Mouse (Mus musculus): Measurements from ENCODE around the gene Emilin2.
A peak's percentile ranks its signal among the peaks of the same experiment; 100 is the strongest.
"Not testable (repeated sequence)": the region's sequence is repeated elsewhere in the genome, so short reads cannot be mapped to it uniquely, and the experiment has no call there.

The Emilin2 gene

GRCm38 (mm10) chr17:71311340-71312171 is at the start of gene Emilin2:
Gene Emilin2, minus strand, starts transcription at chr17:71311978.
- no peak for DNase-seq (ENCODE audit: low spot score)

DNA sequence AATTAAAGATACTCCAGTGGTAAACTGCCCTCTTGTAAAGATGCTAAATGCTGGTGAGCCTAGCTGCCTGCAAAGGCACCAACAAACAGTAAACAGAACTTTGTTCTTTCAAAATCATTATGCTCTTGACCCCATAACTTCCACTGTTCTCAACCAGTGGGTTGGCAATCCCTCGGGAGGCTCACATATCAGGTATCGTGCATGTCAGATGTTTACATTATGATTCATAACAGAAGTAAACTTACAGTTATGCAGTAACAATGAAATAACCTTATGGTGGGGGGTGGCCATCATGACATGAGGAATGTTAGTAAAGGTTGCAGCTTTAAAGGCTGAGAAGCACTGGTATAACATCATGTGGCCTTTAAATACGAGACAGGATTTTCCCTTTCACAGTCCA is 43.7 kb upstream of the Emilin2 start:
- DNase-seq (ENCODE audit: low spot score), result no peak

DNA sequence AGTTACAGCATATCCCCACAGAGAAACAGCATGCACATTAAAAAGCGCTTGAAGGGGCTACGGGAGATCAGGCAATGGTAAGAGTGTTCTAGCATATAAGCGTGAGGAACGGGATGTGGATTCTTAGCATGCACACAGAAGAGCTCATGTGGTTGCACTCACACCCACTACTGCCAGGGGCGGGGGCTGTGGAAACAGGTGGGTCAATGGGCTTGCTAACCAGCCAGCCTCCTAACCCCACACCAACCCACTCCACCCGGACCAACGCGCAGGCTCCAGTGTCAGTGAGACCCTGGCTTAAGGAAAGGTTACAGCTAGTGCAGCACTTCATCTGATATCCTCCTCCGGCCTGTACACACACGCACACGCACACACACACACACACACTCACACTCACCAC is 42.4 kb upstream of the Emilin2 start:
- DNase-seq (ENCODE audit: low spot score), result no peak

DNA sequence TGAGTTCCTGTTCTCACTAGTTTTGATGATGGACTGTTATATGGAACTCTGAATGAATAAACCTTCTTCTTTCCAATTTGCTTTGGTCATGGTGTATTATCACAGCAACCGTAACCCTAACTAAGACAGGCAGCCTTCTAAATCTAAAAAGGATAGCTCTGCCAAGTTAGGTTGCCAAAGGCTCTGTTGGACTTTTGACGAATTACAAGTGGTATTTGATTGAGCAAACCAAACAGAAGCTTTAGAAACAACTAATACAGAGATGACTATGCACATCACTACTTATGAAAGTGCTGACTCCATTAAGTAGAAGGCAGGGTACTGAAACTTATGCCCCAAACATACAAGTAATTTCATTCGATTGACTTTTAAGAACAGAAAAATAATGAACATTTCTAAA is 36.4 kb upstream of the Emilin2 start:
- DNase-seq (ENCODE audit: low spot score), result no peak

DNA sequence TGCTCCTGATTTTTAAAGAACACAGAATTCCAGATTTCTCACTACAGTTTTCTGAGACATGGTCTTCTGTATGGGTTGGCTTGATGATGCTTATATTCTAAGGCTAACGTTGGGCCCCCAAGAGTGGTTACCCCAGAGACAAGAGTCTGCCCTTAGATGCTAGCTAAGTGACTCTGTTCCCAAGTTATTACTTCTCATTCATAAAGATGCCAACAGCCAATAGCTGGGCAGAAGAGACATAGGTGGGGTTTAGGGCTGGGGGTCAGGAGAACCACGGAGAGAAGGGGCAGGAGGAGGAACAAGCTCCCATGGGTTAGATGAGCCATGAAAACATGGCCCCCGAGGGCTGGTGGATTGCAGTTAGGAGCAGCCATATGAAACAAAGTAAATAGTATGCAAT is 30.2 kb upstream of the Emilin2 start:
- no peak for DNase-seq (ENCODE audit: low spot score)

DNA sequence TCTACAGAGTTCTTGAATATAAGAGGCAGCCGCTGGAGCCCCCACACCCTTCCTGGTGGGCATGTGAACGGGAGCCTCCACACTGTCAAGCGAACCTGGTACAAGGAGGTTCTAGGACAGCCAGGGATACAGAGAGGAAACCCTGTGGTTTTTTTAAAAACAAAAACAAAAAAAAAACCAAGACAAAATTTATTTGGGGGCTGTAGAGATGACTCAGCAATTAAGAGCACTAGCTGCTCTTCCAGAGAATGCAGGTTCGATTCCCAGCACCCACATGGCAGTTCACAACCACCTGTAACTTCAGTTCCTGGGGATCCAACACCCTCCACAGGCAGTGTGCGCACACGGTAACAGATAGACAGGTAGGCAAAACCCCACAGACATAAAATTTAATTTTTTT is 26.8 kb upstream of the Emilin2 start:
- DNase-seq (ENCODE audit: low spot score), result no peak

- no peak for DNase-seq (ENCODE audit: low spot score)
These were observed 25.8 kb upstream of the Emilin2 start for GRCm38 (mm10) chr17:71337546-71337945.

DNA sequence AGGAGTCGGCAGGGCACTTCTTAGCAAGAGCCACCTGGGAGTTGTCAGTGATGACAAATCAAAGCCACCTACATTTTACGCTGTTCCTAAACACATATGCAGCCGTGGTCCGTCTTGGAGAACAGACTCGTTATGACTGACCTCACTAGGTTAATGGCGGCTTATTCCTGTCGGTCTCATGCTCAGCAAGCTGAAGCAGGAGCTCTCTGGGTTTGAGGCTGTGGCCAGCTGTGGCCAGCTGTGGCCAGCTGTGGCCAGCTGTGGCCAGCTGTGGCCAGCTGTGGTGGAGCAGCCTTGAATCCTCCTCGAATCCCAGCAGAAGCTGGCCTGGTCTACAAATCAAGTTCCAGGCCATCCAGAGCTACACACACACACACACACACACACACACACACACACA is 24.6 kb upstream of the Emilin2 start:
- DNase-seq (ENCODE audit: low spot score), result no peak

- DNase-seq (ENCODE audit: low spot score), result no peak
These were observed 20.5 kb upstream of the Emilin2 start for GRCm38 (mm10) chr17:71332298-71332697.

DNA sequence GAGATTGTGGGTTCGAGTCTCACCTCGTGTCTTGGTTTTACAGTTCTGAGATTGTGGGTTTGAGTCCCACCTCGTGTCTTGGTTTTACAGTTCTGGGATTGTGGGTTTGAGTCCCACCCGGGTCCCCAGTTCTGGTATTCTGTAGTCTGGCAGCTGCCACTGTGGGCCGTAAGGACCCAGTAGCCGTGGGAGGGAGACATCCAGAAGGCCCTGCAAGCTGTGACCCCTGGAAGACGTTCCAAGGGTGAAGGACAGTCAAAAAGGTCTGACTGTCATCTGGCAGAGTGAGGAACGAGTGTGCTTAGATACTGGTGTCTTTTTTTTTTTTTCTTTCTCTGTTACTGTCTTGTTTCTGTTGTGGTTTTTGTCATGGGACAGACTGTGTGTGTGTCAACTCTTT is 9.0 kb upstream of the Emilin2 start:
- not testable (repeated sequence) for DNase-seq (ENCODE audit: low spot score)

DNA sequence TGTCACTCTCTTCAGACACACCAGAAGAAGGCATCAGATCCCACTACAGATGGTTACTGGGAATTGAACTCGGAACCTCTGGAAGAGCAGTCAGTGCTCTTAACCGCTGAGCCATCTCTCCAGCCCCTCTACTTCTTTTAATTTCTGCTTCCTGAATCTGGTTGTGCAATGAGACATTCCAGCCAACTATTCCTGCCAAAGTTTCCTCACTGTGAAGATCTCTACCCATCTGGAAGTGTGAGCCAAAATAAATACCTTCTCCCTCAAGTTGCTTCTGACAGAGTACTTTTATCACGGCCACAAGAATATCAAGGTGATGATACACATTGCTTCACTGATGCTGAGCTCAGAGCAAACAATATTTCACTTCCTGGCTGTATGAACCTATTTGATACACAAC is 7.6 kb upstream of the Emilin2 start:
- no peak for DNase-seq (ENCODE audit: low spot score)

DNA sequence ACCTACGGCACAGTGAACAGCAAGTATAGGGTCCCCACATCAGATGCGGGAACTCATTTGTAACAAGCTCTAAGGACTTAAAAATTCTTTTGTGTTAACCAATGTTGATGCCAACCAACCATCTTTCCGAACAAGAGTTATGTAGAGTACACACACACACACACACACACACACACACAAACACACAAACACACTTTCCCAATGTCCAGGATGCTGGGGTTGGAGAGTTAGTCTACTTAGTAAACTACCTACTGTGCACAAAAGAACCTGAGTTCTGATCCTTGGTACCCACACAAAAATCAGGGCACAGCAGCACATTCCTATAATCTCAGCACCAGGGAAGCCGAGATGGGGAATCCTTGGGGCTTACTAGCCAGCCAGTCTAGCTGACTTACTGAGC is 5.8 kb upstream of the Emilin2 start:
- DNase-seq (ENCODE audit: low spot score), result no peak

DNA sequence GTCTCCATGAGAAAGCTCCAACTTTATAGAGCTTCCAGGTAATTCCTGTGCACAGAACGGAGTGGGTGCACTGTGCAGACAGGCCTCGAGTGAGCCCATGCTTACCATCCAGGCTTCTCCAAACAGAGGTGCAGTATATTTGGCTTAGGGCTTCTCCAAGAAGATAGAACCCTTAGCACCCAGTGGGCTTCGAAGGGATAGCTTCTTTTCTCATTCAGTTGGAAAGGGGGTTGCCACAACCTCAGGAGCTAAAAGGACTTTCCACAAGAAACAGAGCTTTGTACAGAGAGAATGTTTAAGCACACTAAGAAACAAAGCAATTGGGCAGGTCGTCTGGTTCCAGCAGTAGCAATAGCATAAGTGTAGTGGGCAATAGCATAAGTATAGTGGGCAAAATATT is 2.5 kb upstream of the Emilin2 start:
- no peak for DNase-seq (ENCODE audit: low spot score)

DNA sequence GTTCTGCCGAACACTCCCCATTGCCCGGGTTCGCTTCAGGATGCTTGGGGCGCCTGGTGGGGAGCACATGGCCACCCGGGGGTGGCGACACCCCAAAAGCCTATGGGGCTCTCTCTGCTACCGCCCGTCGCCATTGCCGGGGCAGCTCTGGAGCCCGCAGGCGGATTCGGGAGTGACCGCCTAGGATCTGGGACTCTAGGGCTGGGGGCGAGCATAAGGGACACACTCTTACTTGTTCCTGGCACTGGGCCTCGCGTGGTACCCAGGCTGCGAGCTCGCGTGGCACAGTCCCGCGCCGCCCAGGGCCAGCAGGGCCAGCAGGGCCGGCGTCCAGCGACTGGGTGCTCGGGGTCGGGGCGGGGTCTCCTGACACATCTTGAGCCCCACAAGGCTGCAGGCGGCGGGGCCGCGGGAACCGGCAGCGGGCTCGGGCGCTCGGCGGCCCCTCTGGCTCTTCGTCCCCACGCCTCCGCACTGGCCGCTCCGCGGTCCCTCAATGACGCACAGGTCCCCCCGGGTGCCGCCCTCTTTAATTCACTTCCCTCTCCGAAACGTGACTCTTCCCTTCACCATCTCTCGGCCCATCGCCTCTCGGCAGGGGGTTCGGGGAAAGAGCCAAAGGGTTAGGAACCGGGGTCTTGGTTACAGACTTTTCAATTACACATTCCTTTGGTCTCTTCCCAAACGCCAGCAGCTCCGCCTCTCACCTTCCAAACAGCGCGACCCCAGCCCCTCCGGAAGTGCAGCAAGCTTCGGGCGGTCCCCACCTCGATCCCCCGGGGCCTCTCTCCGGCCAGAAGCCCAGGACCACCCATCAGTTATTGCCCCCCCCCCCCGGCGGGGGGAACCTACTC is 1.1 kb downstream of the Emilin2 start:
- DNase-seq (ENCODE audit: low spot score), result peak; percentile 37

- DNase-seq (ENCODE audit: low spot score), result no peak
These were observed 1.9 kb downstream of the Emilin2 start for GRCm38 (mm10) chr17:71309711-71310485.

DNA sequence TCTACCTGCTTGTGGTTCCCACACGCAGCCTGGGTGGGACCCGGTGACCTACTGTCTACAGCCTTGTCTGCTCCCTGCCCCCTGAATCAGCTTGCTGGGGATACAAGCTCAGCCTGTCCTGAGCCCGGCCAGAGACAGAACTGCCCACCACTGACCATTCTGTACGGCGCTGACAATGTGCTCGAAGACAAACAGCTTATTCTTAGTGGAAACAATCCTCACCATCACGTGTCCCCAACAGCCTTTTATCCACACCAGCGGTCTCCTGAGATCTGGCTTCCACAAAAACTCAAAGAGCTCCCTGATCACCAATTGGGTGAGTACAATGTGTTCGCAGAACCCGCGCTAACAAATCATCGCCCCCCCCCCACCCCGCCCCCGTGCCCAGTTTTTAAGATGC is 2.6 kb downstream of the Emilin2 start:
- no peak for DNase-seq (ENCODE audit: low spot score)

DNA sequence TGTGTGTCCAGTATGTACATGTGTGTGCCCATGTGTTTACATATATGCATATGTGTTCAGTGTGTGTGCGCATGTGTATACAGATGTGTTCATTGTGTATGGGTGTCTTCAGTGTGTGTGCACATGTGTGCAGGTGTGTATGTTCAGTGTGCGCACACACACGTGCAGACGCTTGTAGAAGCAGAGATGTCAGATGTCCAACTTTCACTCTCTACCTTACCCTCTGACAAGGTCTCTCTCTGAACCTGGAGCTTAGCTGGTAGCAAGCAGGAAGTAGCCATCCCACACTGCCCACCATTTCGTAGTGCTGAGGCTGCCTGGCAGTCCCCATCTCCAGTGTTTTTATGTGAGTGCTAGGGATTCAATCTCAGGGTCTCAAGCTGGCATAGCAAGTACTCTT is 3.5 kb downstream of the Emilin2 start:
- no peak for DNase-seq (ENCODE audit: low spot score)

DNA sequence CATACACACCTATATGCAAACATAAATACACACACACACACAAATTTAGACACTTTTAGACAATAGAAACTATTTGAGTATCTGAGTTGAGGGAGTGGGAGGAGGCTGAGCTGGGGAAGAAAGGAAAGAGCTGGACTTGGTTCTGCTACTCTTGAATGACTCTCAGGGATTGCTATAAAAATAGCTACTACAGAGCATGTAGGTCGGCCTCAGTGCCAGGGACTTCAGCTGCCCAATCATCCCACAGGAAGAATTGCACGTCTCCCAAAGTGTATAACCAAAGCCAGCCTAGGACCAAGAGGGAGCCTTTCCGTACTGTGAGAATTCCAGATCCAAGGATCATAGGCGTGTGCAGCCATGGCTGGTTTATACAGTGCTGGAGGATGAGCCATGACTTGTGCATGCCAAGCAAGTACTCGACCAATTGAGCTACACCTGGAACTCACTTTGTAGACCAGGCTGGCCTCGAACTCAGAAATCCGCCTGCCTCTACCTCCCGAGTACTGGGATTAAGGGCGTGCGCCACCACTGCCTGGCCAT is 4.5 kb downstream of the Emilin2 start:
- no peak for DNase-seq (ENCODE audit: low spot score)

DNA sequence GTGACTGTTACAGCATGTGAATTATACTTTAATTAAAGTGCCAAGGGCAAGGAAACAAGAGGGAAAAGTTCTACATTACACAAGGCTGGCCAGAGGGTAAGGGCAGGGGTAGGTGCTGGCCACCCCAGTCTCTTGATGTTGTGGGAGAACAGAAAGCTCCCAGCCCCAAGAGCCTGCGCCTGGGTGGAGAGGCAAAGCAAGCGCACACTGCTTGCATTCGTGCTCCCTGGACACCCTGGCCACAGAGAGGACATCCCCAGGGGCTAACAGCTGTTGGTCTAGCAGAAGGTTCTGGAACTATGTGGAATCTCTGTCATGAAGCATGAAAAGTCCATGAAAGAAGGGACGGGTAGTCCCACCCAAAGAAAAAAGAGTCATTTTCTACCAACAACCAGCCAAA is 5.1 kb downstream of the Emilin2 start:
- DNase-seq (ENCODE audit: low spot score), result no peak

DNA sequence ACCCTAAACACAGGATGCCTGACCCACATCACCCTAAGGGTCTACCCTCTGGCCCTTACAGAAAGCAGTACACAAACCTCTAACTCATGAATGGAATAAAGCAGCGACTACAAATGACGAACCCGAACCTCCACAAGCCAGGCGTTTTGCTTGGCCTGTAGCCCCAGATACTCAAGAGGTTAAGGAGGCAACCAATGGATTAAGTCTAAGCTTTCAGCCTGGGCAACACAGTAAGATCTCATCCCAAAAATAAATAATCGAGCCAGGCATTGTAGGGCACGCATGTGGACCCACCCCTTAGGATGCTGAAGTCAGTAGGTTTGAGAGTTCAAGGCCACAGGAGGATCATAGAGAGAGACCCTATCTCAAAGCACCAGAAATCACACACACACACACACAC is 5.7 kb downstream of the Emilin2 start:
- DNase-seq (ENCODE audit: low spot score), result no peak

DNA sequence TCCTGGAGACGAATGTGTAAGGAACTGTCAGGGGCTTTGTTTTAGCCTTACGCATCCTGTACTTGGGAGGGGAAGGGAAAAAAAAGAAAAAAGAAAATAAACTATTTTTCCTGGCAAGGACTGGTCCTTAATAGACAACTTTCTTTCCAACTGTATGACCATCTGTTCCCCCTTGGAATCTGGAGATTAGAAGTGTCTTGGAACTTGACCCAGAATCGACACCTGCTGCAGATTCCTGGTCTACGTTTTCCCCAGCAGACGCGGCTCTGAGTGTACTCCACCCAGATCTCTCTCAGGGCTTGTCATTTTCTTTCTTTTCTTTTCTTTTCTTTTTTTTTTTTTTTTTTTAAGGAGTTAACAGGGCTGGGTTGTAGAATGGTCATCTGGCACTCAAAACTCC is 8.3 kb downstream of the Emilin2 start:
- no peak for DNase-seq (ENCODE audit: low spot score)

- no peak for DNase-seq (ENCODE audit: low spot score)
These were observed 10.4 kb downstream of the Emilin2 start for GRCm38 (mm10) chr17:71301413-71301812.

Measured in urinary bladder, postnatal 25 days (tissue).